Mouse (Mus musculus) liver, embryonic 13.5 days (tissue): ENCODE data around the gene Ormdl2. TPM values are rescaled to one million over a fixed set of nuclear protein-coding genes. Genes with fewer than 3 reads are reported as not detected.
"Not testable (repeated sequence)": the region's sequence is repeated elsewhere in the genome, so short reads cannot be mapped to it uniquely, and the experiment has no call there.

ENCODE experiments used
- ATAC-seq: fragments of 200-750 bp; cut with Nextera tagmentation; 2 replicates; pipeline ENCODE4 v1.8.0; 2017; ENCODE audit warnings: low read depth, mild to moderate bottlenecking, moderate number of reproducible peaks, moderate library complexity
- DNase-seq: peaks from one replicate; pipeline ENCODE4 v3.0.0; 2022
- H3K27ac ChIP-seq: fragments of 300-500 bp; sonication (generic); 2 replicates; pipeline ENCODE4 v1.5.1; 2015; ENCODE audit warnings: moderate library complexity, mild to moderate bottlenecking, inconsistent platforms
- H3K27me3 ChIP-seq: fragments of 300-500 bp; sonication (generic); 2 replicates; pipeline ENCODE4 v1.6.1; 2015; ENCODE audit warnings: mild to moderate bottlenecking, inconsistent platforms
- H3K36me3 ChIP-seq: fragments of 300-500 bp; sonication (generic); 2 replicates; pipeline ENCODE4 v1.6.1; 2015; ENCODE audit warnings: mild to moderate bottlenecking, inconsistent platforms
- H3K4me1 ChIP-seq: fragments of 300-500 bp; sonication (generic); replicated peaks from 2 replicates; pipeline ENCODE4 v1.6.1; 2015; ENCODE audit warnings: inconsistent platforms
- H3K4me2 ChIP-seq: fragments of 300-500 bp; sonication (generic); 2 replicates; pipeline ENCODE4 v1.6.1; 2015; ENCODE audit warnings: inconsistent platforms, mild to moderate bottlenecking, moderate library complexity
- H3K4me3 ChIP-seq: fragments of 300-500 bp; sonication (generic); replicated peaks from 2 replicates; pipeline ENCODE4 v1.5.1; 2015; ENCODE audit warnings: mild to moderate bottlenecking, inconsistent platforms
- H3K9ac ChIP-seq: fragments of 300-500 bp; sonication (generic); 2 replicates; pipeline ENCODE4 v1.6.1; 2015; ENCODE audit warnings: mild to moderate bottlenecking, inconsistent platforms
- H3K9me3 ChIP-seq: fragments of 300-500 bp; sonication (generic); replicated peaks from 2 replicates; pipeline ENCODE4 v1.6.1; 2016; ENCODE audit warnings: inconsistent platforms
- WGBS: fragments of 180-500 bp; shearing (Covaris S2); methylation state at CpG from one replicate; pipeline ENCODE4 v1.1.7; 2015; ENCODE audit not compliant: insufficient replicate concordance; 5-methylcytosine and 5-hydroxymethylcytosine counted together
- polyA plus RNA-seq: library from polyadenylated mRNA; unstranded; fragments of >200 nt; fragmentation: Nextera tagmentation; extraction: Ambion mirVana; gene quantifications from 2 replicates; pipeline ENCODE4 v1.2.1, GENCODE M21; 2015

The Ormdl2 gene
- polyA plus RNA-seq, 1 experiment from 2014 or later = 91.0 TPM

GRCm38 (mm10) chr10:128837400-128837799, 16.0 kb upstream of the Ormdl2 start:
- peaks cover 75% of the 10 kb centered on the region for H3K36me3 ChIP-seq

GRCm38 (mm10) chr10:128823821-128824220, 2.4 kb upstream of the Ormdl2 start:
- 93% methylated on average over 9 of the region's 9 CpGs for WGBS

More at GRCm38 (mm10) chr10:128837400-128837799, 16.0 kb upstream of the Ormdl2 start:
- no peaks in the 10 kb centered on the region for H3K9me3 ChIP-seq
- no peak overlapping the region for H3K4me2 ChIP-seq
- no peak overlapping the region for H3K4me3 ChIP-seq
- no peaks in the 10 kb centered on the region for H3K27me3 ChIP-seq
- no peak for DNase-seq
- no peak overlapping the region for H3K27ac ChIP-seq
- H3K4me1 ChIP-seq = peaks cover 35% of the 10 kb centered on the region
- ATAC-seq = no peak
- H3K9ac ChIP-seq = no peak overlapping the region

GRCm38 (mm10) chr10:128823087-128823486, 1.6 kb upstream of the Ormdl2 start:
- 62% methylated on average over 4 of the region's 4 CpGs for WGBS

More at GRCm38 (mm10) chr10:128823821-128824220, 2.4 kb upstream of the Ormdl2 start:
- H3K4me1 ChIP-seq = peaks cover 36% of the 10 kb centered on the region
- H3K4me3 ChIP-seq = no peak overlapping the region; the same call in 1 of the 2 replicates
- no peak for DNase-seq
- H3K36me3 ChIP-seq = peaks cover 41% of the 10 kb centered on the region
- H3K27me3 ChIP-seq = no peaks in the 10 kb centered on the region
- no peak for ATAC-seq
- no peak overlapping the region for H3K9ac ChIP-seq
- H3K9me3 ChIP-seq = no peaks in the 10 kb centered on the region
- H3K27ac ChIP-seq = no peak overlapping the region
- H3K4me2 ChIP-seq = 0 out of 2 replicates have a peak overlapping the region, but pooled peaks have one; percentile 6

GRCm38 (mm10) chr10:128822135-128822534, 690 bp upstream of the Ormdl2 start:
- H3K4me1 ChIP-seq = peaks cover 36% of the 10 kb centered on the region
- no peaks in the 10 kb centered on the region for H3K9me3 ChIP-seq
- peak overlapping the region; percentile 88 for H3K9ac ChIP-seq
- no peaks in the 10 kb centered on the region for H3K27me3 ChIP-seq
- peak overlapping the region; percentile 78 for H3K27ac ChIP-seq
- no peak for ATAC-seq
- H3K4me3 ChIP-seq = peak overlapping the region; percentile 87
- no peak for DNase-seq
- peak overlapping the region; percentile 83 for H3K4me2 ChIP-seq
- peaks cover 49% of the 10 kb centered on the region for H3K36me3 ChIP-seq
- 2% methylated on average over 13 of the region's 13 CpGs for WGBS

More at GRCm38 (mm10) chr10:128823087-128823486, 1.6 kb upstream of the Ormdl2 start:
- not testable (repeated sequence) for DNase-seq, ATAC-seq, H3K27ac ChIP-seq, H3K27me3 ChIP-seq, H3K9me3 ChIP-seq
- Histone ChIP-seq H3K36me3 (peaks cover 44% of the 10 kb centered on the region), H3K4me1 (peaks cover 36% of the 10 kb centered on the region), H3K4me2 (peak overlapping the region; percentile 83), H3K4me3 (peak overlapping the region; percentile 87), H3K9ac (peak overlapping the region; percentile 88)

GRCm38 (mm10) chr10:128820217-128820616, 1.2 kb downstream of the Ormdl2 start:
- Histone ChIP-seq H3K4me3 (peak overlapping the region; percentile 87), H3K4me2 (peak overlapping the region; percentile 89), H3K27ac (0 out of 2 replicates have a peak overlapping the region, but pooled peaks have one; percentile 30), H3K4me1 (peaks cover 33% of the 10 kb centered on the region), H3K36me3 (peaks cover 56% of the 10 kb centered on the region), H3K9ac (peak overlapping the region; percentile 78), H3K27me3 (no peaks in the 10 kb centered on the region), H3K9me3 (no peaks in the 10 kb centered on the region)
- ATAC-seq = no peak
- no peak for DNase-seq
- 84% methylated on average over 4 of the region's 4 CpGs for WGBS

- H3K4me3 ChIP-seq = no peak within 1 kb of the TSS
- ATAC-seq = no peak
- H3K4me1 ChIP-seq = peaks cover 16% of the 10 kb centered on the region
- H3K27ac ChIP-seq = no peak within 1 kb of the TSS
- H3K4me2 ChIP-seq = no peak within 1 kb of the TSS
- DNase-seq = no peak
- no peaks in the 10 kb centered on the region for H3K27me3 ChIP-seq
- WGBS = 84% methylated on average over 13 of the region's 13 CpGs
- H3K9me3 ChIP-seq = no peaks in the 10 kb centered on the region
- peaks cover 65% of the 10 kb centered on the region for H3K36me3 ChIP-seq
- H3K9ac ChIP-seq = no peak within 1 kb of the TSS
Observed at GRCm38 (mm10) chr10:128817033-128817432, 4.4 kb downstream of the Ormdl2 start, which contains the start of gene Sarnp. Gene Sarnp (plus strand): TSS chr10:128817333.

GRCm38 (mm10) chr10:128807018-128807417, 14.4 kb downstream of the Ormdl2 start:
- peaks cover 61% of the 10 kb centered on the region for H3K4me1 ChIP-seq
- H3K36me3 ChIP-seq = peaks cover 21% of the 10 kb centered on the region
- no peak for ATAC-seq
- H3K27me3 ChIP-seq = peaks cover 4% of the 10 kb centered on the region
- H3K27ac ChIP-seq = no peak overlapping the region
- peak overlapping the region; percentile 87 for H3K9ac ChIP-seq
- DNase-seq = no peak
- 82% methylated on average over 8 of the region's 8 CpGs for WGBS
- peak overlapping the region; percentile 82 for H3K4me3 ChIP-seq
- H3K9me3 ChIP-seq = no peaks in the 10 kb centered on the region
- H3K4me2 ChIP-seq = peak overlapping the region; percentile 95

- Histone ChIP-seq H3K4me3 (peak overlapping the region; percentile 82), H3K9me3 (no peaks in the 10 kb centered on the region), H3K4me2 (peak overlapping the region; percentile 95), H3K4me1 (peaks cover 61% of the 10 kb centered on the region), H3K9ac (peak overlapping the region; percentile 87), H3K27ac (peak overlapping the region; percentile 90), H3K27me3 (peaks cover 7% of the 10 kb centered on the region), H3K36me3 (peaks cover 23% of the 10 kb centered on the region)
- ATAC-seq (no peak), DNase-seq (no peak)
- 49% methylated on average over 6 of the region's 6 CpGs for WGBS
Observed at GRCm38 (mm10) chr10:128806086-128806485, 15.4 kb downstream of the Ormdl2 start.

- H3K36me3 ChIP-seq = peaks cover 26% of the 10 kb centered on the region
- peak overlapping the region; percentile 87 for H3K9ac ChIP-seq
- H3K27ac ChIP-seq = peak overlapping the region; percentile 90
- H3K9me3 ChIP-seq = no peaks in the 10 kb centered on the region
- peaks cover 7% of the 10 kb centered on the region for H3K27me3 ChIP-seq
- peak overlapping the region; percentile 95 for H3K4me2 ChIP-seq
- peaks cover 61% of the 10 kb centered on the region for H3K4me1 ChIP-seq
- H3K4me3 ChIP-seq = peak overlapping the region; percentile 82
- WGBS = under 1% methylated on average over 69 of the region's 70 CpGs
- DNase-seq (peak; percentile 94), ATAC-seq (peak; percentile 96)
Observed at GRCm38 (mm10) chr10:128805092-128806000, 16.1 kb downstream of the Ormdl2 start.

- DNase-seq (no peak), ATAC-seq (peak; percentile 43)
- Histone ChIP-seq H3K9me3 (no peaks in the 10 kb centered on the region), H3K27me3 (peaks cover 7% of the 10 kb centered on the region), H3K4me1 (peaks cover 58% of the 10 kb centered on the region), H3K36me3 (peaks cover 21% of the 10 kb centered on the region), H3K9ac (peak within 1 kb of the TSS; percentile 87), H3K4me2 (peak within 1 kb of the TSS; percentile 95), H3K27ac (peak within 1 kb of the TSS; percentile 90), H3K4me3 (peak within 1 kb of the TSS; percentile 82)
- under 1% methylated on average over 28 of the region's 28 CpGs for WGBS
Observed at GRCm38 (mm10) chr10:128804271-128805091, 17.0 kb downstream of the Ormdl2 start, which contains the start of gene Tmem198b. Gene Tmem198b (minus strand): TSS chr10:128804370.
